Mouse (Mus musculus) lung, postnatal 36 days (tissue): ENCODE measurements around the gene Atp23.
"Not testable (repeated sequence)": the region's sequence is repeated elsewhere in the genome, so short reads cannot be mapped to it uniquely, and the experiment has no call there.

Experiments
- DNase-seq: peaks from one replicate; pipeline ENCODE4 v3.0.0; 2022; ENCODE audit warnings: mixed read lengths

Atp23 gene

DNA sequence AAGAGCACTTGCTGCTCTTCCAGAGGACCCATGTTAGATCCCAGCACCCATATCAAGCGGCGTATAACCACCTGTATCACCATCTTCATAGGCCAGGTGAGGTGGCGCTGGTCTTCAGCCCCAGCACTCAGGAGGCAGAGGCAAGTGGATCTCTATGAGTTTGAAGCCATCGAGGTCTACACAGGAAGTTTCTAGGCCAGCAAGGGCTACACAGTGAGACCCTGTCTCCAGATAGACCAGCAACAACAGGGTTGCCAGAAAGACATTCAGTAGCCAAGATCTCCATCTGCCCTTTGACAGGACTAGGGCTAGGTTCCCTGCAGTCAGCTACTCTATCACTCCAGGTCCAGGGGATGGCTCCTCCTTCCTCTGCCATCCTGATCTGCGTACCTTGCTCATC is 5.7 kb upstream of the Atp23 start:
- no peak for DNase-seq

DNA sequence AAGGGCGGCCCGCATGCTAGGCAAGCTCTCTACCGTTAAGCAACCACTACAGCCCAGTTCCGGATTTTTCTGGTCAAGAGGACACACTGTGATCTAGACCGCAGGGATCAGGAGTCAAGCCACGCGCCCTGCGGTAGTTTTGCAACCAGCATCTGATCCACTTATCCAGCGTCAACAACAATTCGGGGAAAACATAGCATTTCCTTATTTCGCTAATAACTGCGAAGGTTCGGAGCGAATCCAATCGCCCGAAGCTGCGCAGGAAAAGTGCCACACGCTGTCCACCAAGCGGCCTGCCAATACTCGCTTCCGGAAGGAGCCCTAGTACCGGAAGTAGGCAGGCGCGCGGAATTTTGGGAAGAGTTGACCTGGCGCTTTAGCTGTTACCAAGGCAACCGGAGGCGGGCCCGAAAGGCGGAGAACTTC is 4.5 kb upstream of the Atp23 start:
- DNase-seq = peak; percentile 97

DNA sequence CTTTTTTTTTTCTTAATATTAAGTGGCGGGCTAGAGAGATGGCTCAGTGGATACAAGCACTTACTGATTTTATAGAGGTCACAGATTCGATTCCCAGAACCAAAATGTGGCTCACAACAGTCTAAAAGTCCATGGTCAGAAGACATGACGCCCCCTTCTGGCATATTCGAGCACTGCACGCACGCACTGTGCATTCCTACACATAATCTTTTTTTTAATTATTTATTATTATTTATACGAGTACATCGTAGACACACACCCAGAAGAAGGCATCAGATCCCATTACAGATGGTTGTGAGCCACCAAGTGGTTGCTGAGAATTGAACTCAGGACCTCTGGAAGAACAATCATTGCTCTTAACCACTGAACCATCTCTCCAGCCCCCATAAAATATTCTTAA is 3.9 kb upstream of the Atp23 start:
- no peak for DNase-seq

DNA sequence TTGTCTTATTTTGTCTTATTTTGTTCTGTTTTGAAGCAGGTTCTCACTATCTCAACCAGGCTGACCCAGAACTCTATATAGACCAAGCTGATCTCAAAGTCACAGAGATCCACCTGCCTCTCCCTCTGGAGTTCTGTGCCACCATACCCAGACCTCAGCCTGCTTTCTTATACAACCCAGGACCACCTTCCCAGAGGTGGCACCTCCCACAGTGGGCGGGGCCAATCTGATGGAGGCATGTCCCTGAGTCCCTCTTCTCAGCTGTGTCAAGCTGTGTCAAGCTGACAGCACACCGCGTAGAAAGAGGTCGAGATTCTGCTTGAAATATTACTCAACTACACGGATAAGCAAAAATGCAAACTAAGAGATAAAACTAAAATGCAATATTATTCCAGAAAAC is 3.1 kb upstream of the Atp23 start:
- DNase-seq = no peak

DNA sequence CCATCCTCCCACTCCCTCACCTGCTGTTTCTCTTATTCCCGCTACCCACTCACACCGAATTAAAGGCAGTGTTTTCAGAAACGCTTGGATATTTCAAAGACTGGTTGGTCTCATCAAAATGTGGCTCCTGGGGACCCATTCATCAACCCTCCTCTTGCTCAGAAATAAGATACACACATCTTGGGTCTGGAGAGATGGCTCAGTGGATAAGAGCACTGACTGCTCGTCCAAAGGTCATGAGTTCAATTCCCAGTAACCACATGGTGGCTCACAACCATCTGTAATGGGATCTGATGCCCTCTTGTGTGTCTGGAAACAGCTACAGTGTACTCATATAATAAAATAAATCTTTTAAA is 311 bp upstream of the Atp23 start:
- no peak for DNase-seq

DNA sequence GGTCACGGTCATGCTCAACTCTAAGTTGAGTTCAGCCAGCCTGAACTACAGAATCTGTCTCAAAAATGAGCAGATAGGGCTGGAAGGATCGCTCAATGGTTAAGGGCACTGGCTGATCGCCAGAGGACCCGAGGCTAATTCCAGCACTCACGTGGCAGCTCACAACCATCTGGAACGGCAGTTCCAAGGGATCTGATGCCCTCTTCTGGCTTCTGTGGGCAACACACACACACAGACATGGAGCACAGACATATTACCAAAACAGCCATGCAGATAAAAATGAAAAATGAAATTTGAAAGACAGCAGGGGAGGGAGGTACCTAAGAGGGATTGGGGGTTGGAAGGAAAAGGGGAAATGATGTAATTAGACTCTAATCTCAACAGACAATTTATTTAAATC is 5.3 kb downstream of the Atp23 start:
- no peak for DNase-seq

DNA sequence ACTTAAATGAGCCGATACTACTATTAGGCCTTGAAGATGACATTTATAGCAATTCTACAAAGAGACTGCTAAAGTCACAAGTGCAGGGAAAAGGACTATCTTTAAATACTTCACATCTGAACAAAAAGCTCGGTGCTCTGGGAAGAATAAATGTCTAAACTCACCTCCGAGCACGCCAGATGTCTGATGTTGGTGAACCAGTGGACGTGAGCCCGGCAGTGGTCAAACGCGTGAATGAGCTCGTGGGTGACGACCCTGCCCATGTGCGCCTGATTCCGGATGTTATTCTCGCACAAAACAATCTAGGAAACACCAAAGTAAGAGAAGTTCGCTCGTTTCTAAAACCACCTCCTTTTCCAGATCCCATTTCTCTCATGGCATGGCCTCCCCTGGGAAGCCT is 7.1 kb downstream of the Atp23 start:
- no peak for DNase-seq

DNA sequence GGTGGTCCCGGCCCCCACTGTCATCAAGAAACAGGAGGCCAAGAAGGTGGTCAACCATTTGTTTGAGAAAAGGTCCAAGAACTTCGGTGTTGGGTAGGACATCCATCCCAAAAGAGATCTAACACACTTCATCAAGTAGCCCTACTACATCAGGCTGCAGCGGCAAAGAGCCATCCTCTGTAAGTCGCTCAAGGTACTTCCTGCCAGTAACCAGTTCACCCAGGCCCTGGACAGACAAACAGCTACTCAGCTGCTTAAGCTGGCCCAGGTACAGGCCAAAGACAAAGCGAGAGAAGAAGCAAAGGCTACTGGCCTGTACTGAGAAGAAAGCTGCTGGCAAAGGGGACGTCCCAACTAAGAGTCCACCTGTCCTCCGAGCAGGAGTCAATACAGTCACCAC is 8.0 kb downstream of the Atp23 start:
- no peak for DNase-seq

DNA sequence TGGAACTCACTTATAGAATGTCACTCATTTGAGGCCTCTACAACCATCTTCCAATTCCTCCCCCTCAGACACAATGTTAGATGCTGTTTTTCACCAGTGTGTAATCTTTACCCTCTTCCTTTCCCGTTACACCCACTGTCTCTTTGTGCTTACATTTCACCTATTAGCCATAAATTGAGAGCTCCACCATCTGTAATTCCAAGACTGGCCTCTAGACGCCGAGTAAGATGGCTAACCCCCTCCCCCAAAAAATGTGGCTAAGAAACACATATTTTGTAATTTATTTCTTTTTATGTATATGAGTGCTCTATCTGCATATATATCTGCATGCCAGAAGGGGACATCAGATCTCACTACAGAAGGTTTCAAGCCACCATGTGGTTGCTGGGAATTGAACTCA is 27.4 kb downstream of the Atp23 start:
- no peak for DNase-seq

DNA sequence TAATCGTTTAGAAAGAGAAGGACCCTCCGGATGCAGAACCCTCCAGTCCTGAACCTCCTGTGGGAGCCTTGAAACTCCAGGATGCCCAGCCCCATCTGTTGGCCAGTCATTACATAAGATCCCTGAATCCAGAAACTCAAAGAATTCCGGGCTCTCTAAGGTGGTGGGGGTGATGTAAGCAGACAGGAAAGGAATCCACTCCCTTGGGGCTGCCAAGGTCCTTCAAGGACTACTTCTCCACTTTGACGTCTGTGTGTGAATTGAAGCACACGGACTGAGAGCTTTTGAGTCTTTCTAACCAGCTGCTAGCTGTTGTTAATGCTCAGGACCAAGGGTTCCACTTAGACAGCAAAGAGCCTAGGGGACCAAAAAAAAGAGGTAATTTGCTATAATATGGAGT is 28.9 kb downstream of the Atp23 start:
- DNase-seq = peak; percentile 29

DNA sequence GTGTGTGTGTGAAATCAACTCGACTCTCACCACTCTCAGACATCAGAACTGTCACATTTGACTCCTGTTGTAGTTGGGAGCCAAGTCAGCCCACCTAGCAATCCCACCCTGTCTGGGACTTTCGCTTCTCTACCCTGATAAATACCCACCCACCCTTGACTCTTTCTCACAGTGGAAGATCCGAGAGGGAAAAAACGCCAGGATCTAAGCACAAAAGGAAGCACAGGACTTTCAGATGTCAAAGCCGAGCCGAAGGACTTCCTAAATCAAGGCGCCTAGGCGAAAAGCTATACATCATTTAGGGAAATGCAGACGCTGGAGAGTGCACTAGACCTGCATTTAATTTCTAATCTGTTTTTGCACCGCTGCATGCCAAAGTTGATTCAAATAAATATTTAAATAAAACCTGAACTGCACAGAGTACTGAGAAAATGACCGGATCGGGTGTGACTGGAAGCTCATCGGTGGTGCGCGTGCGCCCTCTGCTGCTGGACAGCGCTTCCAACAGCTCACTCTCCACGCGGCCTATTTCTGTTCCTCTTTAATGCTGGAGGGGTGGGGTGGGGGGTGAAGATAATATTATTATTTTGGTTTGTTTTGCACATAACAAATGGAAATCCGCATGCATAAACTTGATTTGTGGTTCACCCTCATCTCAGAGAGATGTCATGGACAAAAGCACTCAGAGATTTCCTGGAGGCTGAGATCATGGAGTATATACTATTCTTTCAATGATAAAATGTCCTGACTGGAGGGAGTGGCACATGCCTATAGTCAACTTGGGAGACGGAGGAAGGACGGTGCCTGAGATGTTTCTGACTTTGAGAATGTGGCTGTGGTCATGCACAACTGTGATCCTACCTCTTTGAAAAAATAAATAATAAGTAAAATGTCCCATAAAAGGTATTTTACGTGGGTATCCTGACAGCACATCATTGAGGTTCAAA is 31.5 kb downstream of the Atp23 start:
- peak; percentile 81 for DNase-seq

DNA sequence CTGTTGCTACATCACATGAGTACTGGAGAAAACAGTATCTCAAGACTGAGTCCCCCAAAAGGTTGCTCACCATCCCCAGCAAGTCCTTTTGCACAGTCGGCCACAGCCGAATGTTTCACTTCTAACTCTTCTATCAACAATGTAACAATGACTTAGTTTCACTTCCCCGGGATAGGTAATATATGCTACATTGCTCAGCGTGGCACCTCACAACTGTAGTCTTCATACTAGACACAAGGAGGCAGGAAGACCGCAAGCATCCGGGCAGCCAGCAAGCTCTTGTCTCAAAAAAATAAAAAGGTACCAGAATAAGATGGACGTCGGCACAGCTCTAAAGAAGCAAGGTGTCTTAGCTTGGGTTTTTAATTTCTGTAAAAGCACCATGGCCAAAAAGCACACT is 35.9 kb downstream of the Atp23 start:
- no peak for DNase-seq

DNA sequence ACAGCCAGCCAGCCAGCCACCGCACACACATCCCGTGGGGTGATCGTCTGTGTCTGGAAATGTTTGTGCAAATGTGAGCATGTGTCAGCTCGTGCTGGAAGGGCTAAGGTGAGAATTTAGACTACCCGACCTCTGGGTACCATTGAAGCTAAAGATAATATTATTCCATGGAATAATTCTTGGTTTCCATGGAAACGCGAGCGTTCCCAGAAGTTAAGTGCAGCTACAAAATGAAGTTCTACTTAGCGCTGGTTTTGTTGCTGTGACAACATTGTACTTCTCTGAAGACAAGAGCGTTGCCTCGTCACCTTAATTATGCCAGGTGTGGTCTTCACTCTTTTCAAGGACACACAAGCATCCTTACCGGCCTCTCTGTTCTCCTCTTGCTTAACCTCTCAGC is 39.0 kb downstream of the Atp23 start:
- DNase-seq = no peak

DNA sequence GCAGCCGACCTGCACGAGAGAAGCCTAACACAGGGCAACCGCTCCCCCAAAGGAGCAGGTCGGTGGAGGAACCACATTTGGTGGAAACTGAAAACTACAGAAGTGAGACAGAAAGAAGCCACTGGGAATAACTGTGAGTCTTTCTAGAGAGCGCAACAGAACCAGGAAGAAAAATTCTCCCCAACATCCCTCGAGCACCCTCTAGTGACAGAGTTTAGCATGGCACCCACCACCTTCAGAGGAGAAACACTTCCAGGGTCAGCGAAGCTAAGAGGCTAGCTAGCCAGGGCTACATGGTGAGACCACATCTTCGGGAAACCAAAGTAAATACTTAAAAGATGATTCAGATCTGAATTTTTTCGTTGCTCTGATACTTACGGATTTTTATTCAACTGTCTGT is 47.9 kb downstream of the Atp23 start:
- DNase-seq = peak; percentile 12

DNA sequence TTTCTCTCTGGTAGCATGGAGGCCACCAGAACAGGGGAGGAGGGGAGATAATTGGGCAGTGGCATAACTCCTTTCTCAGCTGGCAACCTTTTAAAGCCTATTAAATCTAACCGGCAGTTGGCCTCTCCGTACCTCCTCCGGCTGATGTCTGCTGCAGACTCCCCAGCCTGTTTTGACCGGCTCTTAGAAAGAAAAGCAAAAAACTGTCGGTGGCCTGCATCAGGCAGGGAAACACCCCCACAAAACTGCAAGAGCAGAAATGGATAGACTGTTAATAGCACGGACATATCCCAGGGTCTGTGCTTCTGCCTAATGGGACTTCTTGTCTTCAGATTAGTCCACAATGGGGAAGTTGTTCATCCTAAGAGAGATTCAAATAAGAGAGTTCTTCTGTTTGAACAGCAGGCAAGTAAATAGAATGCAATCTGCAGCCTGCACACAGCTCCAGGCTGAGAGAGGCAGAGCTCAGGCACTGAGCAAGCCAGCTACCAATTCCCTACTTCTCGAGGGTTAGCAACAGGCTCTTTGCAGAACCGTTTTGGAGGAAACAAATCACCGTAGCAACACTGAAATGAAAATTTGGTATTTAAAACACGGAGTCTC is 55.7 kb downstream of the Atp23 start:
- no peak for DNase-seq

DNA sequence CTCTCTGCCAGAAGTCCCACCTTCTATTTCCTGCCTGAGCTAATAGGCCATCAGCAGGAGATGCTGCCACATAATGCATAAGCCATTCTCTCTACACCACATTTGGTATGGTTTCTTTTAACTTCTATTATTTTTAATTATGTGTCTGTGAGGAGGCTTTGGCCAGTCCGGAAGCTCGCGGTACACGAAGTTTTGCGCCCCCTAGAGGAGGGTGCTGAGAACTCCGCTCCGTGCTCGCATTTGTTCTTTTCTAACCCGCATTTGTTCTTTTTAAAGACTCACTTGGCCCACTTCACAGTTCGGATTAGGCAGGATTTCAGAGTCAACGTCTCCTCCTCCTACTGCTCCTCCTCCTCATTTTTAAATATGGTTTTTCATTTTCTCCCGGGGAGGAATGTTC is 56.5 kb downstream of the Atp23 start:
- DNase-seq = peak; percentile 23

DNA sequence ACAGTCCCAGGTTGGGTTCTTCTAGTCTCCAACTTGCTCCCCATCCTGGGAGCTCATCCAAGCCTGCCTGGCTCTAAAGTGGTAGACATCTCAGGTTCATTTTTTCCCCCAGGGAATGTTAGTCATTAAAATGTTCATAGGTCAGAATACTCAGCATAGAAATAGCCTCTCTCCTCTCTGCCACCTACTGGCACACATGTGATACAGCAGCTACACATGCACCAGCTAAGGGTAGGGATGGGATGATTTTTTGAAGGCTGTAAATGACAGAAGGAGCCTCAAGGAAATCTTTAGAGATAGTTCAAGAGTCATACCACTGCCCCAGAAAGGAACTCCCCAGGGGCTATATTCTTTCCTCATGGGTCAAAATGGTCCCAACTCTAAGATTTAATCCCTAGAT is 60.9 kb downstream of the Atp23 start:
- no peak for DNase-seq

DNA sequence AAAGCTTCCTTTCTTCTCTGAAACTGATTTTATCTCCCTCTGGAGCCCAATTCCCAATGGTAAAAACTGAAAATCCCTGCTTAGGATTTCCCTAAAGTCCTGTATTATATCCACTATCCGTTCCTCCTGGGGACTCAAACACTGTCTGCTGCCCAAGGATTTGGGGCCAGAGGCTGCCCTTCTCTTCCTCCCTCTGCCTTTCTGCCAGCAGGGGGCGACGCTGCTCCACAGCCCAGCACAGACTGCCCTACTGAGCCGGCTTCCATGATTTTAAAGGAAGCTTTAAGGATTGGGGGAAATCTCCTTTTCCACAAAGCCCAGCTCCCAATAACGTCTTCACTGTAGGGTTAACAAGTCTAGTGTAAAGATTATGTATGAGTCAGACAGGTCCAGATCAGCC is 68.1 kb downstream of the Atp23 start:
- DNase-seq = peak; percentile 26

DNA sequence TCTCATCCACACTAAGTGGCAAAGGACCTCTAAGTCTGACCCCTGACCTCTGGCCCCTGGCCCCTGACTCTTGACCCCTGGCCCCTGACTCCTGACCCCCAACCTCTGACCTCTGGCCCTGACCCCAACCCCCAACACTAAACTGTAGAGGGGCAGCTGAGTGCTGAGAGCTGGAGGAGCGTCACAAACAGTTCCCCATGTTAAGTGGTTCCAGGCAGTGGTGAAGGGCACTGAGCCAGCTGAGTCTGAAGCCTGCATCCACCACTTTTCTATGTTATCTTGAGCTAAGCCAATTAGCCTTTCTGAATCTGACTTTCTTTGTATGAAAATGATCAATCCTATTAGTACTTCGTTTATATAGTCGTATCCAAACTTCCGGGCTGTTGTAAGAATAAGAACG is 69.8 kb downstream of the Atp23 start:
- DNase-seq = no peak

DNA sequence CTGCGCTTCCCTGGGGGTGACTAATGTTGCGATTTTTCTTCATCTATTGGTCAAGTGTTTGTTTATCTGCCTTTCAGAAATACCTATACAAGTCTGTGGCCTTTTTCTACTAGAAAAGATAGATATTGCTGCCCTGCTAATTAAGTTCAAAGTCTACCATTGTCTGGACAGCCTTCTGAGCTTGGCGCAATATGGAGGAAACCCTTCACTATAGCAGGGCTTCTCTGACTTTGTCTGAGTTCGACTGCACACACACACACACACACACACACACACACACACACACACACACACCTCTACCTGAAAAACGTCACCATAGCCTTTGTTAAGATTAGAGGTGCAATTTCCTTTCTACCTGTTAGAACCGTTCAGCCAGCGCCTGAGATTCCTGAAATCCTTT is 72.5 kb downstream of the Atp23 start:
- DNase-seq = no peak

DNA sequence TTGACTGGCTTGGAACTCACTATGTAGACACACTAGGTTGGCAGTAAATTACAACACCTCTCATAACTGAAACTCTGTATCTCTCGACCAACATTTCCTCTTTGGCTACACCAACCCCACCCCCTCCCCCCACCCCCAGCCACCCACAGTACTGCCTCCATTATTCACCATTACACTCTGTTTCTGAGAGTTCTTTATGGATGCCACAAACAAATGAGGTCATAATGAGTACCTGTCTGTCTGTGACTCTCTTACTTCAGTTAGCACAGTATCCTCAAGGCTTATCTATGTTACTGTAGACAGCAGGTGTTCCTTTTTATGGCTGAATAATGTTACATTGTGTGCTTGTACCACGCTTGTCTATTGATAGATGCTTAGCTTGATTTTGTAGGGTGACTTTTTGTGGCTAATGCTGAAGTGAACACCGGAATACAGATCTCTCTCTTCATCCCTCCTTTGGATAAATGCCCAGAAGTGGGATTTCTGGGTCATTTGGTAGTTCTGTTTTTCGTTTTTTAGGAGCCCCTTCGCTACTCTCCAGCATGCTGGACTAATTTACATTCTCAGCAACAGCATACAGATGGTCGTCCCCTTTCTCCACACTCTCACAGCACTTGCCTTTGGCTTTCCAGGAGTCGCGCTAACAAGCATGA is 73.1 kb downstream of the Atp23 start:
- DNase-seq = no peak

DNA sequence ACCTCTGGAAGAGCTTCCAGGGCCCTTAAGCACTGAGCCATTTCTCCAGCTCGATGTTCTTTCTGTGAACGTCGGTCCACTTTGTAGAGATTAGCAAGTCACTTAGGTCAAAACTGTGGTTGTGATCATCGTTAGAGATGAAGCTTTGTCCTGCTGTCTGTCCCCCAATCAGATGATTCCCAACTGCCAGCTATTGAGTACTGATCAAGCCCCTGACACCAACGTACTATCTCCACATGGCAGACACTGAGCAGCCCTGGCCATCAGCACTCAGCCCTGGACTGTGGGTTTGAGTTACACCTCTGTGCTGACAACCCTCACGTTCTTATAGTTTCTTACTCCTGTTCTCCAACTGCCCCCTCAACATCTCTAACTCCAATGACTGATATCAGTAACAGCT is 74.2 kb downstream of the Atp23 start:
- no peak for DNase-seq

DNA sequence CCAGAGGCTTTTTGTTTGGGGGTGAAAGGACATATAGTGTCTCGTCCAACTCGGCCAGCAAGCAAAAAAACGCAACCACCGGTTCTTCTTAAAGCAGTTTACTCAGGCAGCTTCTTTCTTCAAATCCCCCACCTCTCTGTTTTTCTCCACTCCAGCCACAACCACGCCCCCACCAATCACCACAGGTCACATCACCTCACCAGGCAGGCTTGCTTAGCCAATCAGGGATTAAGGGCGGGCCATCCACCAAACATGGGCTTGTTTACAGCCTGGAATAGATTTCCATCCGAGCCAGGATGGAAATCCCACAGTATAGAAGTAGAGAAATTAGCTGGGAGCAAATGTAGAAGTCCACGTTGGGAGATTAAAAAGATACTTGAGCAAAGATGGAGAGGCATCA is 74.9 kb downstream of the Atp23 start:
- not testable (repeated sequence) for DNase-seq

DNA sequence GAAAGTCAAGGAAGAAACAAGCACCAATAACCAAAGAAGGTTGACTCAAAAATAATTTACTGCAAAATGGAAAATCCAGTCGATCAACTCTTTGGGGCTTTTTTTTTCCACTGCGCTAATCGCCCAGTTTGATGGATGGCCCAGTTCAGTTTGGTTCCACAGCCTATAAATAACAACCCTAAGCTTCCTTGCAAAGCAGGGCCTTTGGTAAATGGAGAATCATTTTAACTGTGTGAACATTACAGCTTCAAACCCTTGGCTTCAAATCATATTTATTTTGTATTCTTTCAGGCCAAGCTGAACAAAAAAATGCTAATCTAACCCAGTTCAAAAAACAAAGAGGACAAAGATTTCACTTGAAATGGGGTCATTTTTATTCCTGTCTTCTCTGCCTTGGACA is 78.7 kb downstream of the Atp23 start:
- no peak for DNase-seq
